Mouse (Mus musculus) ZHBTc4 (cell line): ENCODE results near the gene Ang.

Source experiments
- DNase-seq: peaks from one replicate; pipeline ENCODE4 v3.0.0-alpha.2; 2011; ENCODE audit warnings: low read depth, low spot score

Gene Ang

DNA sequence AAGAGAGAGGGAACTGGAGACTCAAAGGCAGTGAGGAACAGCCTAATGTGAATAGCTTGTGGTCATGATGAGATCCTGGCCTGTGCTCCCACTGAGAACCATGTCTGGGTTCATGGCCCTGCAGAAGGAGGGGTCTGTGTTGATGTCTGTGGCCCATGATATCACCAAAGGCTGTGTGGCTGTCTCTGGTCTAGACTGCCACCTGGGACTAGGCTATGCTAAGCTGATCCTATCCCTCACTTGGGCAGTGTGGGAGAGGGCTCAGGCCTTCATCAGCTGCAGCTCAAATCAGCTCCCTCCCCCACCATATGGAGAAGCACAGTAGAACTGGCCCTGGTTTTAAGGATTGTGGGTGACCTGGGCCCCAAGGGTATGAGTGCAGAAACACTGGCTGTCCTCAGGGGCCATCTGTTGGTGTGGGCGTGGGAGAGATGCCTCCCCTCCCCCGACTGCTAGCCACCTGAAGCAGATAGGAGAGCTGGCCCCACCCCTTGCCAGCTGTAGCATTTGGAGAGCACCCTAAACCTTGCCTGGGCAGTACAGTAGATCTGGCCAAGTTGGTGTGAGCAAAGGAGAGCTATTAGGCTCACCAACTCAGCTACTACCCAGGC lies 36.8 kb downstream of the Ang start:
- no peak for DNase-seq

DNA sequence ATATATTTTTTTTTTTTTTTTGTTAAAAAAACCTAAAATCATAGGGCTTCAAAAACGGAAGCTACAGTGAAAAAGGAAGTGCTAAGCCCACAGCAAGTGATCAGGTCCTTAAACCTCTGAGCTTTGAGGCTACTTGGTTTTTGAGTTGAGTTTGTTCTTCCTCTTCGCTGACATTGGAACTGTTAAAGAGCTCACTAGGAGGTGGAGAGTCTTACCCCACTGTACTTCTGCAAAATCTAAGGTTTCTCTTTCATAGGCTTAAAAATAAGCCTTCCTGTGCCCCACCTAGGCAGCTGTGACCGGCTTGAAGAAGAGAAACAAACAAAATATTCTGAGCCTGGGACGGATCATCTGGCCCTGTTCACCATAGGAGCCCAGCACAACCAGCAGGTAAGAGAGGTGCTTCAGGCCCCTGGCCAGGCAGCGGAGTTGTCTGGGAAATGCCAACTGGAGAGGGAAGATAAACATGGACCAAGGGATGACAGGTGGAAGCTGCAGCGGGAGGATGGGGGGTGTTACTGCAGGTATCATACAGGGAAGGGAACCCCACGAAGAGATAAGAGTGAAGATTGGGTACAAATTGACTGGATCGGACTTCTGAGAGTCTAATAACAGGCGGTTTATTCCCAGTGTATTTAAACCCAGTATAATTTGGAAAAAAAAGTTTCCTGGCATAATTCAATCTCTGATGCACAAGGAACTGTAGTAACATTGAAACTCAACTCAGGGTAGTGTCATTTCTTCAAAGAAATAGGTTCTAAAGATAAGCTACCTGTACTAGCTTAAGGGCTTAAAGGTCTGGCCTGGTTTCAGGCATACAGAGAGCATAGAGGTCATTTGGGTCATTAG lies 38.0 kb downstream of the Ang start:
- DNase-seq: no peak

DNA sequence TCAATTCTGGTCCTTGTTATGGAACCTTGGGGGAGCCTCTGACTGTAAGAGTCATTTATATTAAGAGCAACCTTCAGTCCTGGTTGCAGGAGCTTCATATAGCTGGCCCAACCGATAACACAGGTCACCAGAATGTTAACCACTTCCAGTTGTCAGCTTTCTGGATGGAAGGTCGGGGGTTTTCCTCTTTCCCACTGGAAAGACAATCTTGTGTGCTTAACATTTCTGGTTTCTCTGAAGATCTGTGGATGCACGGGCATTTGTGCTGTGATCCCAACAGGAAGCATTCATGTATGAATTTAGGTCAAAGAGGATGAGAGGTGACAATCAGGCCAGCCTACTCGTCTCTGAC lies 38.6 kb downstream of the Ang start:
- no peak for DNase-seq

DNA sequence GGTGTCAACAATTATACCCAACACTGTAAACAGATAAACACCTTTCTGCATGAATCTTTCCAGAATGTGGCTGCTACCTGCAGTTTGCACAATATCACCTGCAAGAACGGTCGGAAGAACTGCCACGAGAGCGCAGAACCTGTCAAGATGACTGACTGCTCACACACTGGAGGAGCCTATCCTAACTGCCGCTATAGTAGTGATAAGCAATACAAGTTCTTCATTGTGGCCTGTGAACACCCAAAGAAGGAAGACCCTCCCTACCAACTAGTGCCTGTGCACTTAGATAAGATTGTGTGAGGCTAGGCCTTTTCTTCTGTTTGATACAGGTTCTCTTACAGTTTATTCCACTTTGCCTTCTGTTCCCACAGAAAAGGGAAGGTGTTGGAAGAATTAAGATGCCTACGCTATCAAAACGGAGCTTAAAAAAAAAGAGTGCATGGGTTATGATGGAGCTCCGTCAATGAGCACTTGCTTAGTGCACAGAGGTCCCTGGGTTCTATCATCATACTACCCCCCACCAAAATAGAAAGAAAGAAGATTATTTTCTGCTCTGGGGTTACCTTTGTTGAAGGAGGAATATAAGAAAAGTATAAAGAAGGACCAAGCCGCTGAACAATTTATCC lies 39.5 kb downstream of the Ang start:
- no peak for DNase-seq

DNA sequence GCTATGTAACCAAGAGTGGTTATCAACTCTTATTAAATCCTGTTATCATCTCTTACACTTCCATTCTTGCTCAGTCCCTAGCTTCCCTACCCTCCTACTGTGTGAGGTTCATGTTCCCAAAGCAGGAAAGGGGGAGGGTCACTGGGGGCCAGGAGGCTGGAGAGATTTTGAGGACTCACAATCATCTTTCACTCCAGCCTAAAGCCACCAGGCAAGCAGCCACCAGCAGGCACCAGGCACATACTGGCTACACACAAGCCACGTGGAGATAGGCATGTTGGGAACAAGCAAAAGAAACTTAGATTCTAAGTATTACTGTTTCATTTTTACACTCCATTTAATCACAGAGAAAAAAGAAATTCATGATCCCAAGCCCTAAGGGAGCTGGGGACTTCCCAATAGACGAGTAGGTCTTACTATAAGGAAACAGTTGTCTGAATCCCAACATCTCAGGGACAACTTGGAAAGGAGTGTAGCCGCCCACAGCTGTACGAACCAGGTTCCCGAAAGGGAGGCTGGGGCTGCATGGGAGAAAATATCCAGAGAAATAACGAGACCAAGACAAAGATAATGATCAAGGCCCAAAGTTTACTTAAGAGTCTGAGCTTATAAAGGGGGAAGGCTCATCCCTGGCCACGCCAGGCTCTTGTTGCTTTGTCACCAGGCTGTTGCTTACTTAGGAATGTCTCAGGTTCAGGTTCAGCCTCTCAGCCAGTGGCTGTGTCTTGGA lies 40.3 kb downstream of the Ang start:
- no peak for DNase-seq

DNA sequence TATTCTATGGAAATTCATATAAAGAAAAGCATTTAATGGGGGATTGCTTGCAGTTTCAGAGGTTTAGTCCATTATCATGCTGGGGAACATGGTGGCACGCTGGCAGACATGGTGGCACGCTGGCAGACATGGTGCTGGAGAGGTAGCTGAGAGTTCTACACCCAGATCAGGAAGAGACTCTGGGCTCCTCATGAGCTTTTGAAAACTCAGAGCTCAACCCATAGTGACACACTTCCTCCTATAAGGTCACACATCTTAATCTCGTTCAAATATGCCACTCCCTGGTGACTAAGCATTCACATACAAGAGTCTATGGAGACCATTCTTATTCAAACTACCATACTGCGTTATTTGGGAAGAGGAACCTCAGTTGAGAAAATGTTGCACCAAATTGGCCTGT lies 41.4 kb downstream of the Ang start:
- no peak for DNase-seq

DNA sequence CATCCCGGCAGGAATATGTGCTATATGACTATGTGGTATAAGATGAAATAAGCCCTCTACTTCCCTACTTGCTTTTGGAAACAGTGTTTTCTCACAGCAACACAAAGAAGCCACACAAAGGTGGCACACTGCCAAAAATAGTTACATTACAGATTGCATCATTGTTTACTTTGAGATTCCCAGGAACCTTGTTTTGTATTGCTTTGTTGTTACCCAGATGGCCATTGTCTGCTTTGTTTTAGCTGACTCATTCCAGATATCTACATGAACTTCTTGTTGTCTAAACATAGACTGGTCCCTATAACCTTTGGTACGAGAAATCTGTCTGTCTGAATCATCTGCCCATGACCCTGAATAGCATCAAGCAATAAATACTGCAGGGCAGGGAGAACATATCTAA lies 49.4 kb downstream of the Ang start:
- DNase-seq: no peak

DNA sequence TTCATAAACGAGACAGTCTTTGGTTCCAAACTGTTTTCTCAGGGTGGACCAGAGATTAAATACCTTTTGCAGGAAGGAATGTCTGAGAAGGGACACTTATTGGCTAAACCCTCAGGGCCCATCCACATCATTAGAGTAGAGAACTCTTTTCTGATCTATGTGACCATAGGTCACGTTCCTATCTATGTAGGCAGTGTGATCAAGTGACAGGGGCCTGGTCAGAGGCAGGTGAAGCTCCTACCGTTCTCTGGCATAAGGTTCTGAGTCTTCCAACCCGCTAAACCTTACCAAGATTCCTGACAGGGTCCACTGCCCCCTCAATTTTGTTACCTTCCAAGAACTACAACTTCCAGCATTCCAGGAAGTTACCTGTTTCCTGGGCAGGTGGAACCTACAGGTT lies 51.2 kb downstream of the Ang start:
- no peak for DNase-seq

DNA sequence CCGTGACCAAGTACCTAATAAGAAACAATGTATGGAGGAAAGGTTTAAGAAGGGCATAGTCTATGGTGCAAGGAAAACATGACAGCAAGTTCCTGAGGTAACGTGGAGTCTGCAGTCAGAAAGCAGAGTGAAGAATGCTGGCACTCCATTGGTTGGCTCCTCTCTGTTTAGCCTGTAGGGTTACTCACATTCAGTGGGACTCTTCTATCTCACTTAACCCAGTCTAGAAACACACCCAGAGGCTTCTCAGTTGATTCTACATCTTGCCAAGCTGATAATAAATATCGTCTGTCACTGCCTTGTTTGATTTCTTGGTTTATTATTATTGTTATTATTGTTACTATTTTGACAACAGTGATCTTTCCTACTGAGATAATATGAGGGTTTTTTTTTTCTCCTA lies 51.6 kb downstream of the Ang start:
- no peak for DNase-seq

DNA sequence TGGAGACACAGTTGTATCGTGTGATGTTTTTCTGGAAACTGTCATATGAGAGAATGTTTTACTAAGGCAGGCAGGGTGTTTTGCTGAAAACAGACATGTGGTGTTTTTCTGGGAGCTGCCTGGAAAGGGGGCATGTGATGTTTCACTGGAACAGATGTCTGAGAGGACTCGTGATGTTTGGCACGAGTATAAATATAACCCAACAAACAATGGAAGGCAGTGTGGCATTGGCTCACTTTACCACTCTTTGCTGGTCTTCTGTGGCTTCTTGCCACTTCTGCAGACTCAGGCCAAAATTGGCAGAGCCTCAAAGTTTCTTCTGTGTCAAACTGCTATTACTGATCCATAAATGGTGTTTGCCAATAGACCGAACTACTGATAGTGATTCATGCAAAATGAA lies 52.3 kb downstream of the Ang start:
- DNase-seq: no peak

DNA sequence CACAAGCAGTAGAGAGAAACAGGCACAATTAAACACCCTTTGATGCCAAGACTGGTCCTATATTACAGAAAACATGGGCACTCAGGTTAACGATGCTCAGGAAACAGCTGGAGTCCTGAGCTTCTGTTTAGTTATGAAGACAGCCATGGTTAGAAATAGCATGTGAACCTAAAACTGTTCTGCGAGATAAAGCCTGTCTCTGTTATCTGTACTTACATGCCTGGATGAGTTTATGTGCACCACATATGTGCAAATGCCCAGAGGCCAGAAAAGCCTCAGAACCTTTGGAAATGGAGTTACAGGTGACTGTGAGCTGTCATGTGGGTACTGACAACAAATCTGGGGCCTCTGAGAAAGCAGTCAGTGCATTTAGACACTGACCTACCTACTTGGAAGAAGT lies 53.0 kb downstream of the Ang start:
- DNase-seq: no peak

DNA sequence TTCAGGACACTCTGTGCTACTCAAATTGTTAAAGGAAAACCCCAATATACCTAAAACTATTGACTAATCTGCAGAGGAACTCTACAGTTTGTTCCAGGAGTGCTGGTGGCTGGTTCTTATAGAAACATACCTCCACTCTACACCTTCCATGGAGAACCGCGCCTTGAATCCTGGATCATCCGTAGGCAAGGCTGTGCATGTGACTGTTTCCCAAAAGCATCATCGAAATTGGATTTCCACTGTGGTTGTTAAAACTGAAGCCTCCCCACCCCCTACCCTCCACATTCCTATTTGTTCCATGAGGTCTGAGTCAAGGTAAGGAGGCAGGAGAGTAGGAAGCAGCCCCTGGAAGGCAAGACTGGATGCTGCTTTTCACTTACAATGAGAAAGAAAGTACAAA lies 53.5 kb downstream of the Ang start:
- no peak for DNase-seq

DNA sequence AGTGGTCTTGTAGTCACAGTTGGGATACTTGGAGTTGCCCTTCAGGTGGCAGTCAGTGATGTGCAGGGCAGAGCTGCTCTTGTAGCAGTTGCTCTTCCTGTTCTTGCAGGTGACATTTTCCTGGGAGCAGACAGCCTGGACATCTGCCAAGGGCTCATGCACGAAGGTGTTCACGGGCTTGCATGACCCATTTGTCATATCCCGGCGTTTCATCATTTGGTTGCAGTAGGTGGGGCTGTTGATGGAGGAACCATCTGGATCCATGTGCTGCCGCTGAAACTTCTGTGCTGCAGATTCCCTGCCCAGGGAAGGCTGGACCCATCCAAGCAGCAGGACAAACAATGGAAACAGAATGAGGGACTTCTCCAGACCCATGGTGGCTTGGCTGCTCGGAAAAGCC lies 54.6 kb downstream of the Ang start:
- no peak for DNase-seq

DNA sequence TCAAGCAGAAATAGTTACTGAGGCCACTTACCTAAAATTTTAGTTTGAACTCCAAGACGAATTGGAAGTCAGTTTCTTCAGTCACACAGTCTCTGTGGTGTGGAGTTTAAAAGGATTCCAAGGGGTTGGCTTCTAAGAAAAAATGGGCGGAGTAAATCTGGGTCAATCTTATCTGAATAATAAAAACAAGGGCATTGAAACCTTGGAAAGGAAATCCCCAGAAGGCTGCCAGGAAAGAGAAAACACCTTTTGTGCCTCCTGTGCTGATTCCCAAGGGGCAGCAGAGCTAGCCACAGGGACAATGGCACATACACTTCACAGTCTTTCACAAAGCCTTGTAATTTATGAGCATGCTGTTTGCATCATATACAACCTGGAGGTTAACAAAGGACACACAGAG lies 55.7 kb downstream of the Ang start, which contains the start of gene Rnase1:
Gene Rnase1, minus strand, starts transcription at position 101 of the 400 bp plus-strand sequence.
- DNase-seq: peak; percentile 22

DNA sequence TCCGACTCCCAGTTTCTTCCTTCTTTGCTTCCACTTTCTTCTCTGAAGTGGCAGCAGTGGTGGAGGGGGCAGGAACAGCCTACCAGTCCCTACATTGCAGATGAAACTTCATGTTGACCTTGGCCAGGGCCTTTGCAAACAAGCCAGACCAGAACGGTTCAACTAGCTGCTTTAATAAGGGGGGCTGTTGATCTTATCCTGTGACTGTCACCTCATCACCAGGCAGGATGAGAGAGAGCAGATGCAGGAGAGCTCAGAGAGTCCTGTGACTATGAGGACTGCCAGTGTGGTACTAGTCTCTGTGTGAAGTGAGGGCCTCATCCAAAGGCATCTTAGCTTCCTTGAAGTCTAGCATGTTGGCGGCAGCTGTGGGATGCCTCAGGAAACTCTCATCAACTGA lies 57.1 kb downstream of the Ang start:
- no peak for DNase-seq

DNA sequence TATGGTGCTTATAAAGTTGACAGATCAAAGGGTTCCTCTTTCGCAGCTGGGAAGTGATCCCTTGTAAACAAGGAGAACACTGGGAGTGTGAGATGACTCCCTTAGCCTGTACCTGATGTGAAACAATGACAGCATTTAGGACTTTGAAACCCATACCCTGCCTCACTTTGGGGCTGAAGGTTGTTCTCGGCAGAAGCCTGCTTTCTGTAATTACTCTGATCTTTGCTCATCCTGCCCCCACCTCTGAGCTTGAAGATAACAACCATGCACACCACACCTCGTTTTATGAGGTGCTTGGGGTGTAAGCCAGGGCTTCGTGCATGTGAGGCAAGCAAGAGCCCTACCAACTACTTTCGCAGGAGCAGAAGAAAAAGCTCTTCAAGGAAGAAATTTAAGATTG lies 58.2 kb downstream of the Ang start:
- DNase-seq: no peak

DNA sequence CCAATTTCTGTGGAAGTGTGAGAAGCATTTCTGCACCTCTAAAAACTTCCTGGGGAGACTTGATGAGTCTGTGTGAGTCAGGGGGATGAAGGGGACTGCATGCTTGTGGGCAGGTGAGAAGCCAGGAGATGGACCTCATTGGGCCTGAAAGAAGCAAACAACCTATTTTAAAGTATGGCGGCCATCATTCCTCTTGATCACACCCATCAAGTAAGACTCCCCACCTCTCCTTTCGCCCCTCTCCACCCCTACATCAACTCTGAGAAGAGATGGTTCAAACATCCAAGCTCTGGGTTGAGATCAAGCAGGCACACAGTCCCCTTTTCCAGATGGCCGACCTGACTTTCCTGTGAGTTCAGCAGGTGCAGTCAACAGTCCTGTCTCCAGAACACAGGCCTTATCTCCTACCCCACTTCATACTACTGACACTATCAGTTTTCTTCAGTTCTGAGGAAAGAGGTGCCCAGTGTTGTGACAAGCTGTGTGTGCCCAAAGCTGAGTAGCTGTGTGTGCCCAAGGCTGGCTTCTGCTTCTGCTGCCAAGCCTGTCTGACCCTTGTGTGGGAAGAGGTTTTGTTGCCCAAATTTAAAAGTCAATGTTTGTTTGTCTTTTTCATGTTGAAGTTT lies 59.4 kb downstream of the Ang start:
- no peak for DNase-seq
